Mouse (Mus musculus): Measurements from ENCODE around the gene Adck1. TPM values are rescaled to one million over a fixed set of nuclear protein-coding genes. Genes with fewer than 3 reads are reported as not detected.
"Not testable (repeated sequence)": the region's sequence is repeated elsewhere in the genome, so short reads cannot be mapped to it uniquely, and the experiment has no call there.

Gene Adck1
- polyA plus RNA-seq, 1 experiment: 47.5 TPM

GRCm38 (mm10) chr12:88467257-88467656, 106.9 kb downstream of the Adck1 start:
- Histone ChIP-seq H3K4me1 (ENCODE audit: control insufficient read depth, insufficient read depth, low read length) (no peaks in the 10 kb centered on the region), H3K4me3 (ENCODE audit: insufficient read depth, low read length) (no peak overlapping the region), H3K27ac (ENCODE audit: insufficient read depth, low read length) (no peak overlapping the region)
- TF ChIP-seq POLR2A (IDR thresholded peaks at IDR 0.05; ENCODE audit: extremely low read depth, insufficient read depth, low read length): no peak

DNA sequence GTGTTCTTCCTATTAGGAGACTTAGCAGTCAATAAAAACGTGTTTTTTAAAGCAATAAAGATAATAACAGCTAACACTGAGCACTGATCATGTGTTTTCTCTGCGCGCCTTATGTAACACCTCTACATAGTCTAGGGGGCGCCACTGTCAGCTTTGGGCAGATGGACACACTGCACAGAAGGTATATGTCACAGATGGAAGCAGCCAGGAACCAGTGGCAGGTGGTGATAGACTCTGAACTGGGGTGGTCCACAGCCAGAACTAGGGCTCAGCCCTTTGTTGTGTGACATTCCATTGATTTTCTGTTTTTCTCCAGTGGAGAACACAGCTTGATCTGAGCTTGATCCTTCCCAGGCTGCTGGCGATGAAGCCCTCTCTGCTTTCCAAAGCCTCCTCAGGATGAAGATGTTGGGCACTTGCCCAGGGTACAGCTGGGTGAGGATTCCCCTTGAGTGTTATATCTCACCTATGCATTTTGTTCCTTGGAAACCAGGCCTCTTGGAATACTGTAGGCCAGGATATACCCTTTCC, 107.6 kb downstream of the Adck1 start:
- H3K27ac ChIP-seq (ENCODE audit: insufficient read depth, low read length): no peak overlapping the region
- H3K4me1 ChIP-seq (ENCODE audit: control insufficient read depth, insufficient read depth, low read length): no peaks in the 10 kb centered on the region
- H3K4me3 ChIP-seq (ENCODE audit: insufficient read depth, low read length): no peak overlapping the region
- no peak for TF ChIP-seq CTCF (IDR thresholded peaks at IDR 0.05; ENCODE audit: extremely low read depth, insufficient read depth, low read length)
- no peak for TF ChIP-seq POLR2A (IDR thresholded peaks at IDR 0.05; ENCODE audit: extremely low read depth, insufficient read depth, low read length)

- Histone ChIP-seq H3K4me1 (ENCODE audit: control insufficient read depth, insufficient read depth, low read length) (no peaks in the 10 kb centered on the region), H3K4me3 (ENCODE audit: insufficient read depth, low read length) (no peak overlapping the region), H3K27ac (ENCODE audit: insufficient read depth, low read length) (no peak overlapping the region)
- TF ChIP-seq POLR2A (IDR thresholded peaks at IDR 0.05; ENCODE audit: extremely low read depth, insufficient read depth, low read length) (no peak), CTCF (IDR thresholded peaks at IDR 0.05; ENCODE audit: extremely low read depth, insufficient read depth, low read length) (no peak)
These were observed 108.3 kb downstream of the Adck1 start for GRCm38 (mm10) chr12:88468691-88469090.

GRCm38 (mm10) chr12:88471884-88472283, 111.5 kb downstream of the Adck1 start:
- H3K4me1 ChIP-seq (ENCODE audit: control insufficient read depth, insufficient read depth, low read length); H3K4me3 ChIP-seq (ENCODE audit: insufficient read depth, low read length); H3K27ac ChIP-seq (ENCODE audit: insufficient read depth, low read length): not testable (repeated sequence)

DNA sequence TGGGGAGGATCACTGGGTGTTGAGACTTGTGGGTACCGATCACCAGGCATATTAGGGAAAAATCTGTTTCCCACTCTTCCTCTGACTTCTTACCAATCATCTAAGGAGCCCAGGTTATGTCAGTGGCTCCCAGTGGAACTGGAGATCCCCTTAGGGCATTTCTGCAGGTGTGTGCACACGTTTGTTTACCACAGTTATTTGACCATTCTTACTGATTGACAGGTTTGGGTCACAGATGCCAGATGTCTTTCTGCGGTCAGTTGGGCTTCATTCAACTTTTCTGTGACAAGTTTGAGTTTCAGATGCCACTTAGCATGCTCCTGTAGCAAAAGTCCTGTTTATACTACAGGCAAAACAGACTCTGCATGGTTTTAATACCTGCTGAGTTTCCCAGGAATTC, 112.5 kb downstream of the Adck1 start:
- H3K4me1 ChIP-seq (ENCODE audit: control insufficient read depth, insufficient read depth, low read length): no peaks in the 10 kb centered on the region; the same call in 1 of the 2 replicates
- TF ChIP-seq CTCF (IDR thresholded peaks at IDR 0.05; ENCODE audit: extremely low read depth, insufficient read depth, low read length): no peak
- no peak for TF ChIP-seq POLR2A (IDR thresholded peaks at IDR 0.05; ENCODE audit: extremely low read depth, insufficient read depth, low read length)
- no peak overlapping the region for H3K4me3 ChIP-seq (ENCODE audit: insufficient read depth, low read length)
- no peak overlapping the region for H3K27ac ChIP-seq (ENCODE audit: insufficient read depth, low read length)

DNA sequence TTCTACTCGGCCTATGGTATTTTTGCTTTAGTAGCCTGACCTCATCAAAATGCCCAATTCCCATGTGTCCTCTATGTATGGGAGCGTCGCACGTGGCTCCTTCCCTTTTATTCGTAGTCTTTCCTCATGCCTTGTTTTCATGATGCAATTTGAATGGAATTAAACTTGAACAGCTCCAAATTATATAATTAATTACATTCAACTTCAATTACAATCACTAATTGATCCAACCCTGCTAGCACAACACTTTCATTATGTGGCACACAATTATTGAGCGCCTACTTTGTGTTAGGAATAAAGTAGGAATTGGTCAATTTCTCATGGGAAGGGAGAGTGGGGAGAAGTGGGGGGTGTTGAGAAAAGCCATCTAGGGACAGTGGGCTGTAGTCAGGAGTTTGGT, 113.4 kb downstream of the Adck1 start:
- H3K27ac ChIP-seq (ENCODE audit: insufficient read depth, low read length): no peak overlapping the region
- no peaks in the 10 kb centered on the region; the same call in 1 of the 2 replicates for H3K4me1 ChIP-seq (ENCODE audit: control insufficient read depth, insufficient read depth, low read length)
- no peak overlapping the region for H3K4me3 ChIP-seq (ENCODE audit: insufficient read depth, low read length)
- TF ChIP-seq POLR2A (IDR thresholded peaks at IDR 0.05; ENCODE audit: extremely low read depth, insufficient read depth, low read length) (no peak), CTCF (IDR thresholded peaks at IDR 0.05; ENCODE audit: extremely low read depth, insufficient read depth, low read length) (no peak)

DNA sequence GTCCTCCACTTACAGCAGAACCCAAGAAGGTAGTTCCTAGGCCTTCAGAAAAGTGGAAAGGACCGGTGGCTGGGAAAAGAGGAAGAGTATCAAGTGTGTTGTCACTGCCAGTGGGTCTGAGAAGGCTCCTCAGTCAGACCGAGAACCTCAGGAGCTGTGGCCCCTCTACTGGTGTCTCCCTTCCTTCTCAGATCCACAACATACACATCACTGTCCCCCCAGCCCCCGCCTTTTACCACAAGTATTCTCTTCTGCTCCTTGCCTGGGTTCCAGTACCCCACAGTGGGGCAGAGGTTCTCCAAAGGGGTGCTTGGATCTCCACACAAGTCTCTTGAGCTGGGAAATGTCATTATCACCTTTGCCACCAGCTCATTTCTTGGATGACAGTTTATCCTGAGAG, 115.5 kb downstream of the Adck1 start:
- TF ChIP-seq CTCF (IDR thresholded peaks at IDR 0.05; ENCODE audit: extremely low read depth, insufficient read depth, low read length) (no peak), POLR2A (IDR thresholded peaks at IDR 0.05; ENCODE audit: extremely low read depth, insufficient read depth, low read length) (no peak)
- Histone ChIP-seq H3K27ac (ENCODE audit: insufficient read depth, low read length) (no peak overlapping the region), H3K4me1 (ENCODE audit: control insufficient read depth, insufficient read depth, low read length) (no peaks in the 10 kb centered on the region; the same call in 1 of the 2 replicates), H3K4me3 (ENCODE audit: insufficient read depth, low read length) (no peak overlapping the region)

- Histone ChIP-seq H3K4me1 (ENCODE audit: control insufficient read depth, insufficient read depth, low read length) (no peaks in the 10 kb centered on the region; the same call in 1 of the 2 replicates), H3K4me3 (ENCODE audit: insufficient read depth, low read length) (no peak overlapping the region), H3K27ac (ENCODE audit: insufficient read depth, low read length) (no peak overlapping the region)
- TF ChIP-seq POLR2A (IDR thresholded peaks at IDR 0.05; ENCODE audit: extremely low read depth, insufficient read depth, low read length) (no peak), CTCF (IDR thresholded peaks at IDR 0.05; ENCODE audit: extremely low read depth, insufficient read depth, low read length) (no peak)
These were observed 116.3 kb downstream of the Adck1 start for GRCm38 (mm10) chr12:88476702-88477101.

- Histone ChIP-seq H3K27ac (ENCODE audit: insufficient read depth, low read length) (no peak overlapping the region), H3K4me1 (ENCODE audit: control insufficient read depth, insufficient read depth, low read length) (no peaks in the 10 kb centered on the region; the same call in 1 of the 2 replicates), H3K4me3 (ENCODE audit: insufficient read depth, low read length) (no peak overlapping the region)
- TF ChIP-seq CTCF (IDR thresholded peaks at IDR 0.05; ENCODE audit: extremely low read depth, insufficient read depth, low read length): no peak
- TF ChIP-seq POLR2A (IDR thresholded peaks at IDR 0.05; ENCODE audit: extremely low read depth, insufficient read depth, low read length): no peak
These were observed 121.3 kb downstream of the Adck1 start for GRCm38 (mm10) chr12:88481657-88482056.

GRCm38 (mm10) chr12:88490881-88491280, 130.5 kb downstream of the Adck1 start:
- H3K4me1 ChIP-seq (ENCODE audit: control insufficient read depth, insufficient read depth, low read length): no peaks in the 10 kb centered on the region
- TF ChIP-seq POLR2A (IDR thresholded peaks at IDR 0.05; ENCODE audit: extremely low read depth, insufficient read depth, low read length) (no peak), CTCF (IDR thresholded peaks at IDR 0.05; ENCODE audit: extremely low read depth, insufficient read depth, low read length) (no peak)
- H3K4me3 ChIP-seq (ENCODE audit: insufficient read depth, low read length): no peak overlapping the region

More at GRCm38 (mm10) chr12:88490881-88491280, 130.5 kb downstream of the Adck1 start:
- no peak overlapping the region for H3K27ac ChIP-seq (ENCODE audit: insufficient read depth, low read length)

Other genes with a start within 250 kb of the Adck1 start
- not detected in 2 replicates for gene Gm10436, start 178.4 kb upstream of the Adck1 start, polyA plus RNA-seq (2012; rRNA removed)
- gene Gm8332, start 110.5 kb upstream of the Adck1 start, polyA plus RNA-seq (2012; rRNA removed): not detected in 2 replicates
- gene Gm5662, start 86.1 kb upstream of the Adck1 start, polyA plus RNA-seq (2012; rRNA removed): not detected in 2 replicates
- not detected in 2 replicates for gene Gm5039, start 36.5 kb upstream of the Adck1 start, polyA plus RNA-seq (2012; rRNA removed)